Mouse (Mus musculus): ENCODE results near the gene Arhgap4.

Gene Arhgap4

DNA sequence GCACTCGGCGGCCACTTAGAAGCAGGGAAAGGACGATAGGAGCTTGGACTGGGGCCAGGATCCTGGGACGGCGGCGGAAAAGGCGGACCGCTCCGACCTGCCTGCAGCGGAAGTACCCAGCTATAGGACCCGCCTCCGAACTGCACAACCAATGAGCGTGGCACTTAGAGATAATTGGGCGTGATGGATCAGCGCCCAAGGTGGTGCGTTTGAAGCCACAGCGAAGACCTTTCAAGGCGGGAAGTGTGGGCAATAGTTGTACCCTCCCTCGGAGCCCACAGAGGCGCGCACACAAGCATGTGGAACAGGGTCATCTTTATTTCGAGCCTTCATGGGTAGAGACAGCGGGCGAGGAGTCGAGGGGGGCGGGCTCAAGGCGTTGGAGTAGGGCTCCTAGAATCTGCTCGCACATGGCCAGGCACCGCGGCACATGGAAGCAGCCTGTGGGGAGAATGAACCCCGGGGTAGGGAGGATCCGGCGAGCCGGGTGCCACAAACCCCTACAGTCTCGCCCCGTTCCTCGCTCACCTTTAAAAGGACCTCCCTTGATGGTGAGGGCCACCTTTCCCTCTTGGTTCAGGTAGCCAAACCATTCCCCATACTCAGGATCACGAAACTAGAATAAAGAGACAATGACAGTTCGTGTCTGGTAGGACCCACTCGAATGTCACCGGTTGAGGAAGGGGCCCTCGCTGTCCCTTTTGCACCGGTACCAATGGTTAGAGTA, at the start of gene Arhgap4, which contains the start of gene Naa10:
Gene Arhgap4 (minus strand): TSS at position 48 of the 727 bp plus-strand sequence.
Gene Naa10 (minus strand): TSS at position 122 of the 727 bp plus-strand sequence.
- peak; percentile 90 to 93 for DNase-seq

DNA sequence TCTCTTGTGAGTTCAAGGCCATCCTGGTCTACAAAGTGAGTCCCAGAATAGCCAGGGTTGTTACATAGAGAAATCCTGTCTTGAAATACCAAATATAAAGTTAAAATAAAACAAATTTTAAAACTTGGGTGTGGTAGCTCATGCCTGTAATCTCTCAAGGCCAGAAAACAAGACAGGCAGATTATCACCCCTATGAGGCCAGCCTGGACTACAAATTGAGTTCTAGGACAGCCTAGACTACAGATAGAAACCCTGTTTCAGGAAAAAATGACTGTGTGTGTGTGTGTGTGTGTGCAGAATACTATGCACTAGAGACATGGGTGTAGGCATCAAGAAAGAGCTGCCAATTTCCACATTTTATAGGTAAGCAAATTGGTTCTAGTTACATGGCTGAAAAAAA, 49.1 kb upstream of the Arhgap4 start:
- no peak for DNase-seq

DNA sequence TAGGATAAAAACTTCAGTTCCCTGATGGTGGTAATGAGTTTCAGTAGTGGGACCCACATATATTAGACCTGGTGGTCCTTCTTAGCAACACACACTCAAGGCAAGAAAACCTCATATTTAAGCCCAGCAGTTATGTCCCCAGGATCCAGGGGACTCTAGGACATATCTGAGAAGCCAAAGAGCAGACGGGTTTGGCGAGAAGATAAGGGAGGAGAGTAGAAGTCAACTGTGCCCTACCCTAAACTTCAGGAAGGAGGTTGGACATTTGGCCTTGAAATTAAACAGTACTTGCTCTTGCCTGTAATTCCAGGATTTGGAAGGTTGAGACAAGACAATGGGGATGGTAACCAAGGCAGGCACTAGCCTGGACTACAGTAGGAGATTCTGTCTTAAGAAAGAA, 48.1 kb upstream of the Arhgap4 start:
- no peak for DNase-seq

DNA sequence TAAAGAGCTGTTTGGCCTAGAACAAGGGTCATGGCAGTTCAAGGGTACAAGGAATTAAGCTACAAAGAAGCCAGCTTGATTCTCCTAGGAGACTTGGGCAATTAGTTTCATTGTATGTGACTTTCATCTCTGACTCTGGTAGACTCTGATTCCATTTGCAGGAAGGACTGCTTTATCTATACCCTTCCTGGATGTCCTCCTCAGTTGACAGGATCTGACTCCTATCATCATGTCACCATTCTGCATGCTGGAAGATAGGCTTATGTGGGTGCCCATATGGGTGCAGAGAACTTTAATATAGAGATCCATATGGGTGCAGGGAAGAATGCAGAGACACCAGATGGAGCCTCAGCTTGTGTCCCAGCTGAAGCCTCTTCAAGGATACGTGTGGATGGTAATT, 47.5 kb upstream of the Arhgap4 start:
- no peak for DNase-seq

DNA sequence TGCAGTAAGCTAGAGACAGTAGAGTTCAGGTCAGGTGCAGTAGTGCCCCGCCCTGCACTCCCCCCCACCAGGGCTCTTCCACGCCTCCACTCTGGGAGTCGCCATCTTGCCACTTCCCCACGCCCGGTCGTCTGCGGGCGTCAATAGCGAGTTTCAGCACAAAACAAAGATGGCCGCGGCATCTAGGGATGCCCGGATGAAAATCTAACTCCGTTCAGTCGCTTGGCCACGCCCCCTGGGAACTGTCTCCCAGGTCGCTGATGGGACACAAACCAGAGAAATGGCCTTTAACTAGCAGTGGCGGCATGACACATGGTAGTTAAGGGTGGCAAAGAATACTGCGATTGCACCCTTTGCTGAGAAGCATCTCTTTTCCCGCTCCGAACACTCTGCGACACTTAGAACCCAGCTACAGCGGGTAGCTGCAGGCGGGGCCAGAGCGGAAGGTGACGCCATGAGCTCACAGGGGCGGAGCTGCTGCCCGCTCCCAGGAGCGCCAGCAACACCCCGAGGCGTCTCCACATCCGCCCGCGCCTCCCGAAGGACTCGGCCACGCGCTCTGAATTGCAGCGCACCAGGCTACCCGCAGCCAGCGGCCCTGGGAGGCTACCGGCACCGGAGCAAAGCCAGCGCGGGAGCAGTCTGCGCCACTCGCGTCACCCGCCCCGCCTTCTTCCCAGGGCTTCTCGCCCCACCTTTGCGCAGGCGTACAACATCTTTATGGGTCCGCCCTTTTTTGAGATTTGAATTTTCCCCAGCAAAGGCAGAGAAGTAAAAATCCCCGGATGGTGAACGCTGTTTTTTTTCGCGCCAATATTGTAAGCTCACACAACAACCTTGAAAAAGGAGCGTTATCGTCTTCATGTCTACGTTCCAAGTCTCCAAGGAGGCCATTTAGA, 45.8 kb upstream of the Arhgap4 start:
- DNase-seq, result peak; percentile 89 to 91

DNA sequence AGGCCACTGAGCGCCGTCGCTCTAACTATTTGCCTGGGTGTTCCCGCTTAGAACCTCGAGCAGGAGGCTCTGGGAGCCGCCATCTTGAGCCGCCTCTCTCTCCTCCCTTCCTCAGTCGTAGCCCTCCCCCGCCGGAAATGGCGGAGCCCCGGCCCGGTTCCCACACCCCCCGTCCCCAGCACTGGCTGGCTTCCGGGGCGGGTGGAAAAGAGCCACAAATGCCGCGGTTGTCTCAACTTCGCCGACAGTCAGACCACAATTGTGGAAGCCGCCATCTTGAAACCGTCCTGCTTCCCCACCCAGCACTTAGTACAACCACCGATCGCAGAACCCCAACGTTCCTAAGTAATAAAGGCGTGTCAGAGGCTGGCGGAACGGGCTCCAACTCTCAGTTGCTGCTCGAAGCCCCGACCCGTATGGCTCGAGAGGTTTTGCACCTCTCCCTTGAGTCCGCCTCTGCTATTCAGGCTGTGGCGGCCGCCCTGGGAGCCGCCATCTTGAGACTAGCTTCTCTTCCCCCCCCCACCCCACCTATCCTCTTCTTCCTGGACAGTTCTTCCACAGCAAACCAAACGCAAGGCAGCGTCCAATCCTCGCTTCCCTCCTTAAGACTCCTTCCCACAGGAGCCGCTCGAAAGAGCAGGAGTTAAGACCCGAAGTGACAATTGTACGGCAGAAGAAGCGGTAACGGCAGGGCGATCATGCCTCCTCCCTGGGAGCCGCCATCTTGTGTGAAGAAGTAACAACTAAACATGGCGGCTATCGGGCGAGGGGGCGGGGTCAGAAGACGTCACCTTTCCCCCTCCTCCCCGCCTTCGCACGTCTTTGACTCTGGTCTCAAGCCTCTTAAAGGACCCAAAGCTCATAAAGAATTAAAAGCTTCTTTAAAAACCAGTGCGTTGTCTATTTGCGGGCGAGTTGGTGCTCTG, 44.8 kb upstream of the Arhgap4 start, which contains the start of gene Hcfc1:
Gene Hcfc1 (minus strand): TSS at position 110 of the 929 bp plus-strand sequence.
- peak; percentile 92 to 93 for DNase-seq

DNA sequence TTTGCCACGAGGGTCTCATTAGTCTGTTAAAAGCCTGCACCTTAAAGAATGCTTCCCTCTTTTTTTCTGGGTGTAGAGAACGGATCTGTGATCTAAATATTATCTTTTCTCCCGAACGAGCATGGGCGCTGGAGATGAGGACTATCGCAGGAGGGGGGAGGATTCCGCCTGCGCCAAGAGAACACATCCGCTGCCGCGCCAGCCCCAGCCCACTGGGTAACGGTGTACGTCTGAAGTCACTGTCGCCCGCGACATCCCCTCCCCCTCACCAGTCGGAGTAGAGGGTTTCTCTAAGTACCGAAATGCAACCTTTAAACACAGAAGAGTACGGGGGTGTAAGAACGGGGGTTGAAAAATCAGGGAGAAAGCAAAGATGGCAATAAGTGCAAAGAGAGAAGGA, 43.6 kb upstream of the Arhgap4 start:
- DNase-seq, result peak; percentile 51 to 56

DNA sequence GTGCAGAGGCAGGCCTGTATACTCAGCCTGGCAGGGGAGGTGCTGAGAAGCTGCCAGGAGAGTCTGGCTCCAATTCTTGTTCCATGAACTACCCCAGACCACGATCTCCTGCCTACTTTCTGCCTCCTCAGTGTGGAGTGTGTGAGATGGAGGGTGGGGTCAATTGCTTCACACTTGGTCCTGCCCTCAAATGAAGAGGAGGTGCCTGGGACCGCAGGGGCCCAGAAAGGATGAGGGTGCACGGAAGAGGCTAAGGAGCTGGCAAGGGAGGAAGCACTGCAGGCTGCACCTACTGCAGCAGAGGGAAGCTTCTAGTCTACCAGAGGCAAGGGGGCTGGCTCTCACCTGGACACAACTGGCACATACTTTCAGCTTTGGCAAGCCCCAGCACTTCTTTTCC, 42.7 kb upstream of the Arhgap4 start:
- DNase-seq, result peak; percentile 66 to 71

DNA sequence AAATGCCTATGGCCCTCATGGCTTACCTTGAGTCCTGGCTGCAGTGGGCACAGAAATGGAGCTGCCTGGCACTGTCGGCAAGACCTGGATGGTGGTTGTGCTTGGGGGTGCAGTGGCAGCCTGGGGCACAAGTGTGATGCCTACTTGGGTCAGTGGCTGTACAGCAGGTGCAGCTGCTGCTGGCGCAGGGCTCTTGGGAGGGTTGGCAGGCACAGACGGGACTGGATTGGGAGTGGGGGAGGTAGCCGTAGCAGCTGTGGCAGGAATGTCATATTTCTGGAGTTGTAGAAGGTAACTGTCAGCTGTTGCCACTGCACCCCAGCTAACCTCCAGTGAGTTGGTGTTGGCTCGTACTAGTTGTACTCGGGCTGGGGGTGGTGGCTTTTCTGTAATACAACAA, 33.3 kb upstream of the Arhgap4 start:
- DNase-seq, result no peak

DNA sequence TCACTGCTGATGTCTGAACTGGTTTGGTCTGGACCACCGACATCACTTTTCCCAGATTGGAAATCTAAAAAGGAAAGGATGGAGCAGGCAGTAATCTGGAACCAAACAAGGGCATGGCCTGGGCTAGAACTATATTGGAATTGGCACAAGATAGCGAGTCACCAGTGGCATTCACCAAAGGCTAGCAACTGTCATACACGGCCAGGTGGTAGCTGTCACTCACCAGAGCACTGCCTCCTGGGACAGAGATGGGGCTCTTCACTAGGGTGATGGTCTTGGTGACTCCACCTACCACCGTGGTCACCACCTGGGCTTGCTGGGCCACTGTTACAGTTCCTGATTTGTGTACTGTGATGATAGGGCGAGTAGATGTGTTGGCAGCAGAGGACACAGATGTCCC, 30.9 kb upstream of the Arhgap4 start:
- no peak for DNase-seq

DNA sequence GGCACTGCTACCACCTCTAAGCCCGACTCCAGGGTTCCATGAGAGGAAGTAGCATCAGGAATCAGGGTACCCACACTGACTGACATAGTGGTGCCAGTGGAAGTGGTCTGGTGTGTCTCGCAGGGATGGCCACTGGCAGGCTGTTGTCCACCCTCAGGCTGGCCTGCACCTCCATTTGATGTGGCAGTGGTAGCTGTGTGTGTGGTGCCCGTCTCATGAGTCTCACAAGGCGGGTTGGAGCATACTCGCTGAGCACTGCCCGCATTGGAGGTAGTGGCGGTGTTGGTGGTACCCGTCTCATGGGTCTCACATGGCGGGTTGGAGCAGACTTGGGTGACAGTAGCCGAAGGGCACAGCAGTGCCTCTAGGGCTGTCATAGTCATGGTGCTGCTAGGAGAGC, 27.7 kb upstream of the Arhgap4 start:
- no peak for DNase-seq

DNA sequence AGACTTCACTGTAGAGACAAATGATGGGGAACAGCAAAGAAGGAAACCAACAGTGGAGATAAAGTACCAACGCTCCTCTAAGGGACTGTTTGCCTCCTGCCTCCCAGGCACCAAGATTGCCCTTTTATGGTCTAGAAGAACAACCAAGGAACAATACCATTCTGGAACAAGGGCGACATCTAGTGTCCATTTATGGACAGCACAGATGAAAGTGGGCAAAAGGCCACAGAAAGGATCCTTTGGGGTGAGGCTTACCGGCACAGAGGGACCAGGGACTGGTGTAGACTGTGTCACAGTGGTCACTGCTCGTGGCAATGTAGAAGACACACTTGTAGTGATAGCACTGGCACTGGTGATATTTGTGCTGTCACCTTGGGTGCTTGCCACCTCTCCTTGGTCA, 27.0 kb upstream of the Arhgap4 start:
- peak; percentile 40 to 63 for DNase-seq

DNA sequence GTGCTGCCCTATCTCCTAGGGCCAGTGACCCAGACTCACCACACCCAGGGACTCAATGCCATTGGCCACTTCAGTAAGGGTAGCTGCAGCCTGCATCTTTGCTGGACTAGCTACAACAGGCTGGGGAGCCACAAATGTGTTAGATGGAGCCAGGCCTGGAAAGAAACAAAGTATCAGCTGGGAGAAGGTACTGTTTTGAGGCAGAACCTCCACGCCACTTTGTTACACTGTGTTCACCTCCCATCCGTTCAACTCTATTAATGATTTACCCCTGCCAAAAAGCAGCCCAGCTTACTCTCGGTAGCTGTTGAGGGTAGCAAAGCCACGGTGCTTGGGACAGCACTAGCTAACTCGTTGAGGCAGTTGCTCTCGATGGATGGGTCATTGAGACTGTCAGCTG, 25.2 kb upstream of the Arhgap4 start:
- no peak for DNase-seq

DNA sequence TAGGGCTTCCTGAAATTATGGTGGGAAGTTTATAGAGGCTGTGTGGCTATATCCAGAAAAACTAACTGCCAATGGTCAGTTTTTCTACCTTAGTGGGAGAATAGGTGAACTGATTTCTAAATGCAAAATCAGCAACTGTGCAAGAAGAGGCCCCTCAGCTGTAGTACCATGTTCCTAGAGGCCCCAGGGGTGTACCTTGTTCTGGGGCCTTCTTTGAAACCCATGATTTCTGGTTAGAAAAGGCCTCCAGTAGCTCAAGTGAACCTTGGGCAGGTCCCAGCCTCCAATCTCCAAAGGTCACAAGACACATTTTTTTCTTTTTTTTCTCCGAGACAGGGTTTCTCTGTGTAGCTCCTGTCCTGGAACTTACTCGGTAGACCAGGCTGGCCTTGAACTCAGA, 20.6 kb upstream of the Arhgap4 start:
- no peak for DNase-seq

DNA sequence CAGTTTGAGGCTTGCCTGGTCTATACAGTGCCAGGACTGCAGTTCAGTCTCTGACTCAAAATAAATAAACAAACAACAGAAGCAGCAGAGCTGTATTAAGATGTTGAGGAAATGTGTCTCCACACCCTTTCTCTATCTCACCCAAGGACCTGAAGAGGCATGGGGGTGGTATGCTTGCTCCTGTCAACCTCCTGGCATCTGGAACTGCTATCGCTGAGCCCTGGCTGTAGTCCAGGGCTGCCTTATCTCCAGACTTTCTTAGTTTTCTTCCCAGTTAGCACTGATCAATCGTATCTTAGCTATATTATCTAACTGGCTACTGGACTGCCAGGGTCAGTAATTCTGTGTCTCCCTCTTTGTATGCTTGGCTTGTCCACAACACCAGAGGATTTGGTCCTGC, 20.2 kb upstream of the Arhgap4 start:
- DNase-seq, result no peak

DNA sequence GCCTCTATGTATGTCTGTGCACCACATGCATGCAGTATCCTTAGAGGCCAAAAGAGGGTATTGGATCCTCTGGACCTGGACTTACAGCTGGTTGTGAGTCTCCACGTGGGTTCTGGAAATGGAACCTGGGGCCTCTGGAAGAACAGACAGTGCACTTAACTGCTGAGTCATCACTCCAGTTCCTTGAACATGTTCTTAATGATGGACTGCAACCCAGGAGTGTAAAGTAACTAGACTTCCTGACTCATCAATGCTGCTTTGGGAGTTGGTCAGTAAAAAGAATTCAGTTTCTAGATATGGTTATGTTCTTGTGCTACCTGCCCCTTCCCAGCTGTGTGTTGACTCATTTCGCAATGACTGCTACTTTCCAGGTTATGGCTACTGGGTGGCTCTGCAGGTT, 10.2 kb upstream of the Arhgap4 start:
- DNase-seq, result no peak

DNA sequence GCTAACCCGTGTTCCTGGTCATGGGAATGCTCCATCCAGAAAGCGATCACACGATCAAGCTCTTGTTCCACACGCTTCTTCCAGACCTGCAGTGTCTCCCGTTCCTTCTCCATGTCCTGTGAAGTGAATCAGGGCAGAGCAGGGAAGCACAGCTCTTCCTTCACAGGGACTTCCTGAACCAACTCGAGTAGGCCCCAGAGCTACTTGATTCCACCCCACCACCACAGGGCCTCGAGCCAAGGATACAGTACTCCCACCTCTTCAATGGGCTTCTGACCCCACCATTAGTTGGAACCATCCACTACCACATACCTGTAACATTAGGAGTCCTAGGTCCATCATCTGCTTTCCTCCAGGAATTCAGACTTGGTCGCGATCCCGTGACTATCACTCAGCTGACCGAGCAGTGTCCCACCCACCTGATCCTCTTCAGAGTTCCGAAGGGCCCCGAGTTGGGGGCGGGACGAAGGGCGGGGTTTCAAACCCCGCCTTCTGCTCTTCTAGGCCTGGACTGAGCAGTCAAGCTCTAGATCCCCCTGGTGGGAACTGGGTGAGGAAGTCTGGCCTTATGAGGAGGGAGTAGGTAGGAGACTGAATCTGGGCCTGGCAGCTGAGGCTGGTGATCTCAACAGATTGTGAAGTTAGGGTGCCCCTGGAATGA, 8.9 kb upstream of the Arhgap4 start, which contains the start of gene Renbp:
Gene Renbp (minus strand): TSS at position 449 of the 661 bp plus-strand sequence.
- DNase-seq, result peak; percentile 83 to 87

DNA sequence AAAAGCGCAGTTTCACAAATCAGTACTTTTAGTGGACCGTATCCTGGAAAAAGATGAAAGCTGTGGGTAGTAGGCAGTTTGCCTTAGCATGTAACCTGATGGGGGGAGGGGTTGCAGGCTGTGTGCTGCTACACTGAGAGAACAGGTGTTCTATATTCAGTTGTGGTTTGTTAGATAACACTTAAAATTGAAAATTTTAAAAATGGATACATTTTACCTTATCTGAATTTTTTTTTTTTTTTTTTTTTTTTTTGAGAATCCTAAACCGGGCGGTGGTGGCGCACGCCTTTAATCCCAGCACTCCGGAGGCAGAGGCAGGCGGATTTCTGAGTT, 846 bp upstream of the Arhgap4 start:
- DNase-seq, result no peak

DNA sequence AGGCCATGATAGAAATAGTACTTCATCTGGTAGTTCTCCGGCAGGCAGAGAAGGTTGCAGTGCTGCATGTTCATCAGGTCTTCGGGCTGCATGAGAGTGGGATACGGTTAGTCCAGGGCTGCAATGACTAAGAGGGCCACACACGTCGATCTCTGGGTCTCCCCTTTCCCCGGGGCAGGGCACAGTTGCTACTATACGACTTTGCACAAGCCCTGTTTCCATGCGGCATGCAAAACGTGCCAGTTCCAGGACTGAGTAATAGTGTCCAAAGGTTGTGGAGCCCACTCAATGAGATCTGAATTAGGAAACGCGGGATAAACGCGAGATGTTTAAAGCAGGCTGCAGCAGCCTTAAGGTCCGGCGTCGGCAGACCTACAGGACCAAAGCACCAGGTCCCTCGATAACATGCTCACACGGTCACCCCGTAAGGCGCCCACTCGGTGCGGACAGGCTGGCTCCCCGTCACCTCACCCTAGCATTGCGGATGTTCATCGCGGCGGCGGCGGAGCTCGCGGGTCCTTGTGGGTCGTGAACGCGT, 316 bp downstream of the Arhgap4 start:
- no peak for DNase-seq

DNA sequence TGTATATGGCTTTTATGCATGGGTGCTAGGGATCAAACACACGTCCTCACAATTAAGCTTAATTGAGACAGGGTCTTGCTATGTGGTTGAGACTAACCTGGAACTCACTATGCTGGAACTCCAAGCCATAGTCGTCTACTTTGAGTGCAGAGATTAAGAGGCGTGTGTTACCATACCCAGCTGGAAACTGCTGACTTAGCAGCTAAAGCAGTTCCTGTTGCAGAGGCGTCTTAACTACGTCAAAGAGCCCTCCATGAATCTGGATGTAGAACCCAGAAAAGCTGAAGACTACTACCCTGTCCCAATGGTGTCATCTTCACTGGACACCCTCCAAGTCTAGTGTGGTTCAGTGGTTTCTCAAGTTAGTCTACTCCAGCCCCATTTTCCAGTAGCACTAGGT, 3.0 kb downstream of the Arhgap4 start:
- DNase-seq, result no peak

DNA sequence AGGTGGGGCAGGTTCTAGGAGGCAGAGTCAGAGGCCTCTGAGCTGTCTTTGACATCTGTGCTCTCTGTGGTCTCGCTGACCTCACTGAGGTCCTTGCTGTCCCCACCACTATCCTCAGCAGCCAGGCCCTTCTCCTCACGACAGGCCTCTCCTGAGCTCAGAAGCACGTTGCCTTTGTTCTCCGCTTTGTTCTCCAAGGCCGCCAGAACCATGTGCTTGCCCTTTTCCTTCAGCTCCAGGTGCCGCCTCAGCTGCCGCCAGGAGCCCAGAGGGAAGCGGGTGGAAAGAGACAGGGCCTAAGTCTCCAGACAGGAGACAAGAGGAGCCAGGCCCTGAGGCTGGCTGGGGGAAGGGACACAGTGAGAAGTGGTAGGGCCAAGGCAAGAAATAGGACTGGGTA, 4.7 kb downstream of the Arhgap4 start:
- no peak for DNase-seq
